Mouse (Mus musculus) heart, embryonic 14.5 days (tissue): ENCODE measurements around the gene Emp3. TPM values are rescaled to one million over a fixed set of nuclear protein-coding genes. Genes with fewer than 3 reads are reported as not detected.
"Not testable (repeated sequence)": the region's sequence is repeated elsewhere in the genome, so short reads cannot be mapped to it uniquely, and the experiment has no call there.

Experiments used
- ATAC-seq: fragments of 200-750 bp; cut with Nextera tagmentation; 2 replicates; pipeline ENCODE4 v1.8.0; 2017; ENCODE audit warnings: low read depth, moderate TSS enrichment; ENCODE audit not compliant: insufficient number of reproducible peaks, insufficient read depth, low FRiP score
- H3K27ac ChIP-seq, 2 experiments: fragments of 200-500 bp in 1 of 2; fragments of 300-500 bp in 1 of 2; sonication (generic) in 1 of 2; replicated peaks in 1 of 2; 2 replicates each; pipeline ENCODE4 v1.5.1; 2012 to 2014; ENCODE audit warnings: low read depth in 2 of 2, low read length in 2 of 2, control low read depth in 1 of 2, mild to moderate bottlenecking in 1 of 2, mixed read lengths in 1 of 2; ENCODE audit not compliant: control insufficient read depth in 1 of 2, insufficient read depth in 1 of 2
- H3K27me3 ChIP-seq: fragments of 300-500 bp; sonication (generic); 2 replicates; pipeline ENCODE4 v1.6.1; 2014; ENCODE audit warnings: mild to moderate bottlenecking, low read length, control low read depth; ENCODE audit not compliant: control insufficient read depth, insufficient read depth
- H3K36me3 ChIP-seq: fragments of 300-500 bp; sonication (generic); 2 replicates; pipeline ENCODE4 v1.6.1; 2014; ENCODE audit warnings: mild to moderate bottlenecking, control low read depth, low read length, mixed read lengths; ENCODE audit not compliant: control insufficient read depth, insufficient read depth
- H3K4me1 ChIP-seq, 2 experiments: fragments of 200-500 bp in 1 of 2; fragments of 300-500 bp in 1 of 2; sonication (generic) in 1 of 2; 2 replicates each; pipeline ENCODE4 v1.6.1; 2012 to 2014; ENCODE audit warnings: low read length in 2 of 2, control low read depth in 1 of 2, mixed read lengths in 1 of 2; ENCODE audit not compliant: control insufficient read depth in 2 of 2, insufficient read depth in 2 of 2
- H3K4me2 ChIP-seq: fragments of 300-500 bp; sonication (generic); 2 replicates; pipeline ENCODE4 v1.6.1; 2014; ENCODE audit warnings: mild to moderate bottlenecking, low read length
- H3K4me3 ChIP-seq, 2 experiments: fragments of 200-500 bp in 1 of 2; fragments of 300-500 bp in 1 of 2; sonication (generic) in 1 of 2; 2 replicates each; pipeline ENCODE4 v1.5.1; 2012 to 2014; ENCODE audit warnings: low read length in 2 of 2, mild to moderate bottlenecking in 2 of 2, control low read depth in 1 of 2, low read depth in 1 of 2, moderate library complexity in 1 of 2; ENCODE audit not compliant: control insufficient read depth in 1 of 2, insufficient read depth in 1 of 2
- H3K9ac ChIP-seq: fragments of 300-500 bp; sonication (generic); 2 replicates; pipeline ENCODE4 v1.6.1; 2014; ENCODE audit warnings: mild to moderate bottlenecking, low read length
- H3K9me3 ChIP-seq: fragments of 300-500 bp; sonication (generic); 2 replicates; pipeline ENCODE4 v1.6.1; 2016; ENCODE audit warnings: low read length, control low read depth; ENCODE audit not compliant: control insufficient read depth
- WGBS: fragments of 180-500 bp; shearing (Covaris S2); extraction: QIAGEN DNeasy Blood & Tissue Kit; methylation state at CpG from one replicate; pipeline ENCODE4 v1.1.7; 2014; 5-methylcytosine and 5-hydroxymethylcytosine counted together
- polyA plus RNA-seq: library from polyadenylated mRNA; unstranded; fragments of >200 nt; fragmentation: Nextera tagmentation; extraction: Ambion mirVana; gene quantifications from 2 replicates; pipeline ENCODE4 v1.2.1, GENCODE M21; 2014

Gene Emp3
- 76.6 and 90.5 TPM in 2 replicates for polyA plus RNA-seq

DNA sequence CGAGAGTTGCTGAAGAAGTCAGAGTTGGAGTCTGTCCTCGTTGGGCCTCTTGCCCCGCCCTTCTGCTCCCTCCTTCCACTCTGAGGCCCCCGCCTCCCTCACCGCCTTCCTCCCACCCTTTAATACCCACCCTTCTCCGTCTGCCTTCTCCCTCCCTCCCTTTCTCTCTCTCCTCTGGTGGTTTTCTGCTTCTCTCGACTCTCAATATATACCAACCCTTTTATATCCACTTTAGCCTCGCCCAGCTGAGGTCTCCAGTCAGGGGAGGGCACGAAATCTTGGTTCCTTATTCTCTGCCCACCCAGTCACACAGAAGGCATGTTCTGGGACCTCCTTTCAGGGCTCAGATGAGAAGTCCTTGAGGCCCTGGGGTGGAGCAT is at the start of gene Emp3:
TSS of gene Emp3 (minus strand) at position 163 of the 380 bp plus-strand sequence.
- Histone ChIP-seq H3K27ac (peak within 1 kb of the TSS; percentile 80 to 94), H3K4me3 (peak within 1 kb of the TSS; percentile 48 to 49), H3K9ac (peak within 1 kb of the TSS; percentile 72), H3K9me3 (no peaks in the 10 kb centered on the region), H3K36me3 (peaks cover 5% of the 10 kb centered on the region; the same call in 1 of the 2 replicates), H3K27me3 (no peaks in the 10 kb centered on the region), H3K4me1 (peaks cover 24 to 27% of the 10 kb centered on the region in 2 experiments), H3K4me2 (peak within 1 kb of the TSS; percentile 62)
- 28% methylated on average over 9 of the region's 9 CpGs for WGBS
- ATAC-seq: no peak

DNA sequence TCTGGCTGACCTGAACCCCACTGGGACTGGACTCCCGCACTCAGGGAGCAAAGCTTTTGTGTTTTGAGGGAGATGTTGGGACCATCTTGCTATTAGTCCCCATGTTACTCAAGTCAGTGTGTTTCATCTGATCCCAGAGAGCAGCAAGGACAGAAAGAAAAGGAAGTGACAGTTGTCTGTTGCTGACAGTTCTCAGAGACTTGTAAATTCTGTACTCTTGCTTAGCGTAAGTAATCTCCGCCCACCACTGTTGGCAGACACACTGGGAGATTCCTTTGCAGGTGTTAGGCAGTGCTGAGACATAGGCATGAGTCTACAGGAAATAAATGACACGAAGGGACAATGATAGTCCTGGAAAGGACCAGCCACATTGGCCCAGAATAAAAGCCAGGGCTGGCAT is 35.4 kb upstream of the Emp3 start:
- Histone ChIP-seq H3K4me1 (no peaks in the 10 kb centered on the region), H3K4me3 (no peak overlapping the region), H3K27me3 (no peaks in the 10 kb centered on the region), H3K9me3 (no peaks in the 10 kb centered on the region), H3K27ac (no peak overlapping the region), H3K36me3 (no peaks in the 10 kb centered on the region), H3K9ac (no peak overlapping the region), H3K4me2 (no peak overlapping the region)
- 49% methylated on average over 4 of the region's 4 CpGs for WGBS
- no peak for ATAC-seq

DNA sequence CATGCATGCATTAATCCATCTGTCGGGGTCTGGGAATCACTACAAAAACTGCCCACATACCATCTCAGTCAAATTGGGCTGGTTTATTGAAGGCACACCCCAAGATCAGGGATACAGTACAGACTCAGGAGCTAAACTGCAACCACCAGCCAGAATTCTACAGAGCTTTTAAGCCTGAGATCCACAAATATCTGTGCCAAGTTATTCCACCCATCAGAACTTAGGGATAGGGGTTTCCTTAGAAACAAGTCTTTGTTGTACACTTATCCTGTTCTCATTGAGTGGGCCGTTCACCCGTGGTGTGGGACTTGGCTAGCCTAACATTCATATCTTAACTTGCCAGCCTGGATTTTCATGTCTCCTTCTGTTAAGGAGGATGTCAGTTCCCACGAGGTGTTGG is 27.9 kb upstream of the Emp3 start:
- no peak for ATAC-seq
- no peak overlapping the region for H3K9ac ChIP-seq
- H3K4me1 ChIP-seq: no peaks in the 10 kb centered on the region
- H3K27ac ChIP-seq: no peak overlapping the region
- H3K27me3 ChIP-seq: no peaks in the 10 kb centered on the region
- WGBS: 66% methylated on average over 4 of the region's 4 CpGs
- no peaks in the 10 kb centered on the region for H3K36me3 ChIP-seq
- no peak overlapping the region for H3K4me3 ChIP-seq
- H3K9me3 ChIP-seq: no peaks in the 10 kb centered on the region
- no peak overlapping the region for H3K4me2 ChIP-seq

DNA sequence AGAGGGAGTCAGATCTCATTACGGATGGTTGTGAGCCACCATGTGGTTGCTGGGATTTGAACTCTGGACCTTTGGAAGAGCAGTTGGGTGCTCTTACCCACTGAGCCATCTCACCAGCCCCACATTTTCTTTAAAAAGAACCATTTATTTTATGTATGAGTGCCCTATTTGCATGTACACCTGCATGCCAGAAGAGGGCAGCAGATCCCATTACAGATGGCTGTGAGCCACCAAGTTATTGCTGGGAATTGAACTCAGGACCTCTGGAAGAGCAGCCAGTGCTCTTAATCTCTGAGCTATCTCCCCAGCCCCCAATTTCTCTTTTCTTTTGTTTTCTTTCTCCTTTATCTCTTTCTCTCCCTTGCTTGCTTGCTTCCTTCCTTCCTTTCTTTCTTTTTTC is 22.1 kb upstream of the Emp3 start:
- ATAC-seq, H3K4me3 ChIP-seq, H3K27me3 ChIP-seq, H3K4me2 ChIP-seq, H3K9me3 ChIP-seq, H3K36me3 ChIP-seq, H3K4me1 ChIP-seq, H3K9ac ChIP-seq, H3K27ac ChIP-seq: not testable (repeated sequence)
- WGBS: 56% methylated on average over 1 of the region's 1 CpGs

DNA sequence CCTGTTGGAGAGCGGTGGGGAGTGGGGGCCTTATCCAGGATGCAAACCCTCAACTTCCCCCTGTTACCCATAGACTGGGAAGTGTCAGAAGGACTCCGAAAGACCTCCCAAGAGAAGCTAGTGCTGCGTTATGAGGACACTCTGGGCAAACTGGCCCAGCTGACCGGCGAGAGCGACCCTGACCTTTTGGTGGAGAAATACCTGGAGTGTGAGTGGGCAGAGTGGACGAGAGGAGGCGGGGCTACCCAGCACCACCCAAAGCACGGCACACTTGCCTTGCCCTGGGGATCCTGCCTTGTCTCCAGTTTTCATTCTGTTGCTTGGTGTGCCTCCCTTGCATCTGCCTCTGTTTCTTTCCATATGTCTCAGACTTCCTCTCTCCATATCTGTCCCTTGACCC is 20.8 kb upstream of the Emp3 start:
- Histone ChIP-seq H3K9me3 (no peaks in the 10 kb centered on the region), H3K4me1 (0 out of 4 replicates have a peak, but pooled peaks cover 0 to 4% of the 10 kb centered on the region in 2 experiments), H3K9ac (no peak overlapping the region), H3K36me3 (no peaks in the 10 kb centered on the region), H3K4me3 (no peak overlapping the region), H3K4me2 (no peak overlapping the region), H3K27ac (no peak overlapping the region), H3K27me3 (no peaks in the 10 kb centered on the region)
- 71% methylated on average over 9 of the region's 9 CpGs for WGBS
- no peak for ATAC-seq

DNA sequence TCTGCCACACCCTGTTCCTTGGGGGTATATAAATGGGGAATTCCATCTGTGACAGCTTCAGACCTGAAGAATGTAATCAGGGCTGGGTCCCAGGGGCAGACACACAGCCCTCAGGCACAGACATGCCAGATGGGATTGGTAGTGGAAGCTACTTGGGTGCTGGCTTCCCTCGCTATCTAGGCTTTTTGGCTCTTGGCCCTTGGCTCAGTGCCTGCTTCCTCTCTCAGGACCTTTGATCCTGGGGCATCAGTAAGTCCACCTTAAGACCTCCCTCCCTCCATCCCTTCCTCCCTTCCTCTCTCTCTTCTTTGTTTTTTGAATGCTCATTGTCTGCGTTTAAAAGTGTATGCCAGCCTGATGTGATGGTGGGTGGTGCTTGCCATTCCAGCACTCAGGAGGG is 18.6 kb upstream of the Emp3 start:
- no peak overlapping the region for H3K4me3 ChIP-seq

DNA sequence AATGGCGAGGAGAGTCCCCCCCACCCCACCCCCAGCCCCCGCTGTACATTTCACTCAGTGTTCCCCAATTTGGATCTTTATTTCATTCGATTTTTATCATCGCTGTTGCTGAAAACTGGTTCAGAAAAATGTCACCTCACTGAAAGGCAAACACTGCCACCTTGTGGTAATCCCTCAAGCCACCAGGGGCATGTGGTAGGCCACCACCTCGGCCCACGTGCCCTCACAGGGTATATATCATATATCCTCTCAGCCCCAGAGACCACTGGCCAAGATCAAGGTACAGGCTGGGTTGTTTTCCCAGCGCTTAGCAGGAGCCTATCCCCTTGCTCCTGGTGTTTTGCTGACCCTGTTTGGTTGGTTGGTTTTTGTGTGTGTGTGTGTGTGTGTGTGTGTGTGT is 13.9 kb upstream of the Emp3 start:
- 0 out of 4 replicates have a peak, but pooled peaks cover 0 to 4% of the 10 kb centered on the region in 2 experiments for H3K4me1 ChIP-seq
- WGBS: 26% methylated on average over 7 of the region's 7 CpGs
- H3K4me3 ChIP-seq: no peak overlapping the region
- no peak overlapping the region for H3K9ac ChIP-seq
- H3K27ac ChIP-seq: no peak overlapping the region
- no peak for ATAC-seq
- no peak overlapping the region for H3K4me2 ChIP-seq
- H3K9me3 ChIP-seq: peaks cover 13% of the 10 kb centered on the region; the same call in 1 of the 2 replicates
- no peaks in the 10 kb centered on the region for H3K27me3 ChIP-seq
- H3K36me3 ChIP-seq: no peaks in the 10 kb centered on the region

More for the DNA sequence above, 18.6 kb upstream of the Emp3 start:
- Histone ChIP-seq H3K4me1 (0 out of 4 replicates have a peak, but pooled peaks cover 0 to 4% of the 10 kb centered on the region in 2 experiments), H3K27ac (no peak overlapping the region), H3K9ac (no peak overlapping the region), H3K36me3 (no peaks in the 10 kb centered on the region), H3K27me3 (no peaks in the 10 kb centered on the region), H3K9me3 (no peaks in the 10 kb centered on the region), H3K4me2 (no peak overlapping the region)
- no peak for ATAC-seq
- 40% methylated on average over 2 of the region's 2 CpGs for WGBS

DNA sequence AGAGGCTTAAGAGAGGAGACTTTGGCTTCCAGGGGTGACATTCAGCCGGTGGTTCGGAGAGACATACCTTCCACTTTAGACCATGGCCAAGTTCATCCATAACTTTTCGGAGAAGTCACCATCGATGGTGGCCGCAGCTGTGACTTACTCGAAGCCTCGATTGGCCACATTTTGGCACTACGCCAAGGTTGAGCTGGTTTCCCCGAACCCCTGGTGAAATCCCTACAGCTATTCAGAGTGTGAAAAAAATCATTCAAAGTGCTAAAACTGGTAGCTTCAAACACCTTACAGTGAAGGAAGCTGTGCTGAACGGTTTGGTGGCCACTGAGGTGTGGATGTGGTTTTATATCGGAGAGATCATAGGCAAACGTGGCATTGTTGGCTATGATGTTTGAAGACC is 12.6 kb upstream of the Emp3 start:
- H3K36me3 ChIP-seq, H3K27ac ChIP-seq, H3K4me1 ChIP-seq, H3K27me3 ChIP-seq, H3K4me3 ChIP-seq, H3K9ac ChIP-seq, ATAC-seq, H3K4me2 ChIP-seq: not testable (repeated sequence)
- peaks cover 13% of the 10 kb centered on the region; the same call in 1 of the 2 replicates for H3K9me3 ChIP-seq
- WGBS: 90% methylated on average over 12 of the region's 12 CpGs
